8 mouse cellular contexts compared by ENCODE assay signal in genomic region chr2:155627030-155627738, GRCm38 (mm10). TPM values are rescaled to one million over a fixed set of nuclear protein-coding genes. Genes with fewer than 3 reads are reported as not detected.
DNase-seq lines count a peak whose midpoint lies in the region; ATAC-seq lines count a peak whose summit lies in the region.

No protein-coding gene starts in this region.

- 0 out of 2 replicates have a peak, but pooled peaks have one; percentile 3 for ATAC-seq in forebrain, embryonic 16.5 days

- WGBS in forebrain, embryonic 16.5 days = 58% methylated on average over 21 of the region's 21 CpGs

- peaks cover 7% of the 10 kb centered on the region; the same call in 1 of the 2 replicates for H3K36me3 ChIP-seq in forebrain, embryonic 16.5 days (ENCODE audit: control insufficient read depth, insufficient read depth)

- no peak overlapping the region for H3K4me3 ChIP-seq in forebrain, embryonic 16.5 days (replicated peaks; ENCODE audit: low read length)

- no peaks in the 10 kb centered on the region for H3K9me3 ChIP-seq in forebrain, embryonic 16.5 days (ENCODE audit: control insufficient read depth, low read length)

- peaks cover 38% of the 10 kb centered on the region for H3K27me3 ChIP-seq in forebrain, embryonic 16.5 days (replicated peaks; ENCODE audit: control insufficient read depth, insufficient read depth, low read length)

- H3K27ac ChIP-seq in forebrain, embryonic 16.5 days (ENCODE audit: low read length) = no peak overlapping the region

- H3K4me1 ChIP-seq in forebrain, embryonic 16.5 days (replicated peaks; ENCODE audit: control insufficient read depth, insufficient read depth, low read length) = peaks cover 14% of the 10 kb centered on the region

- no peak overlapping the region for H3K4me2 ChIP-seq in forebrain, embryonic 16.5 days (ENCODE audit: low read length)

- DNase-seq in adrenal gland, adult (ENCODE audit: inconsistent age in 2 of 2, low spot score in 1 of 2) = peak; percentile 66 to 89
- no peak for DNase-seq in adrenal gland, adult 8-10 months
- peak; percentile 86 for DNase-seq in CD4-positive, CD25-positive, alpha-beta regulatory T cell, adult 2 months (ENCODE audit: low read depth, low spot score)
- peak; percentile 86 for DNase-seq in brain, adult 2 months (ENCODE audit: low read depth, low spot score)
- peak; percentile 73 to 76 for DNase-seq in kidney, postnatal 25 days
- DNase-seq in lung, postnatal 10 days = peak; percentile 82
- DNase-seq in right cerebral cortex, postnatal 25 days = peak; percentile 62

- H3K9ac ChIP-seq in forebrain, embryonic 16.5 days (replicated peaks; ENCODE audit: low read depth, low read length) = no peak overlapping the region

RNA-seq across cellular contexts. Expression of gene Myh7b, which starts 16.2 kb away (rescaled TPM):
- under 1 TPM; 0.15 to 0.46 (median 0.22) TPM for total RNA-seq in adrenal gland, adult 8-10 months (2022)
- polyA plus RNA-seq in forebrain, embryonic 16.5 days (2015; fragmentation: Nextera tagmentation; extraction: Ambion mirVana) = 0.62 and 0.63 TPM in 2 replicates

RNA-seq across cellular contexts. Expression of gene Gss, which starts 34.6 kb away (rescaled TPM):
- total RNA-seq in adrenal gland, adult 8-10 months (2022) = 10 to 100 TPM; 57.8 to 78.0 (median 72.3) TPM
- polyA plus RNA-seq in forebrain, embryonic 16.5 days (2015; fragmentation: Nextera tagmentation; extraction: Ambion mirVana) = 14.1 and 15.0 TPM in 2 replicates
